Mouse (Mus musculus) midbrain, embryonic 11.5 days (tissue): Measurements from ENCODE around the gene Celf2. TPM values are rescaled to one million over a fixed set of nuclear protein-coding genes. Genes with fewer than 3 reads are reported as not detected.

Experiments
- ATAC-seq: fragments of 200-750 bp; cut with Nextera tagmentation; 2 replicates; pipeline ENCODE4 v1.8.0; 2017; ENCODE audit warnings: moderate TSS enrichment, moderate library complexity; ENCODE audit not compliant: low FRiP score
- DNase-seq: peaks from one replicate; pipeline ENCODE4 v3.0.0; 2015; ENCODE audit warnings: low spot score; ENCODE audit errors: missing footprints
- H3K27ac ChIP-seq: fragments of 300-500 bp; sonication (generic); 2 replicates; pipeline ENCODE4 v1.5.1; 2014; ENCODE audit warnings: low read depth, low read length
- H3K27me3 ChIP-seq: fragments of 300-500 bp; sonication (generic); 2 replicates; pipeline ENCODE4 v1.6.1; 2014; ENCODE audit warnings: mild to moderate bottlenecking, low read length, moderate library complexity, mixed read lengths; ENCODE audit not compliant: control insufficient read depth, insufficient read depth
- H3K36me3 ChIP-seq: fragments of 300-500 bp; sonication (generic); 2 replicates; pipeline ENCODE4 v1.6.1; 2014; ENCODE audit warnings: mild to moderate bottlenecking, low read length, moderate library complexity, mixed read lengths; ENCODE audit not compliant: control insufficient read depth, insufficient read depth
- H3K4me1 ChIP-seq: fragments of 300-500 bp; sonication (generic); 2 replicates; pipeline ENCODE4 v1.6.1; 2014; ENCODE audit warnings: low read length; ENCODE audit not compliant: control insufficient read depth, insufficient read depth
- H3K4me2 ChIP-seq: fragments of 300-500 bp; sonication (generic); 2 replicates; pipeline ENCODE4 v1.6.1; 2014; ENCODE audit warnings: mild to moderate bottlenecking, moderate library complexity
- H3K4me3 ChIP-seq: fragments of 300-500 bp; sonication (generic); 2 replicates; pipeline ENCODE4 v1.5.1; 2014; ENCODE audit warnings: low read depth, low read length
- H3K9ac ChIP-seq: fragments of 300-500 bp; sonication (generic); 2 replicates; pipeline ENCODE4 v1.6.1; 2014; ENCODE audit warnings: low read length
- H3K9me3 ChIP-seq: fragments of 300-500 bp; sonication (generic); 2 replicates; pipeline ENCODE4 v1.6.1; 2016; ENCODE audit warnings: low read length; ENCODE audit not compliant: control insufficient read depth
- WGBS: fragments of 180-500 bp; shearing (Covaris S2); extraction: QIAGEN DNeasy Blood & Tissue Kit; methylation state at CpG from one replicate; pipeline ENCODE4 v1.1.7; 2014; 5-methylcytosine and 5-hydroxymethylcytosine counted together
- polyA plus RNA-seq: library from polyadenylated mRNA; unstranded; fragments of >200 nt; fragmentation: Nextera tagmentation; extraction: Ambion mirVana; gene quantifications from 2 replicates; pipeline ENCODE4 v1.2.1, GENCODE M21; 2014

The Celf2 gene
- polyA plus RNA-seq, 1 experiment from 2014 or later: 92.7 TPM

- DNase-seq: no peak
- Histone ChIP-seq H3K36me3 (no peaks in the 10 kb centered on the region), H3K27me3 (no peaks in the 10 kb centered on the region), H3K4me1 (no peaks in the 10 kb centered on the region), H3K27ac (no peak overlapping the region), H3K4me3 (no peak overlapping the region), H3K9me3 (no peaks in the 10 kb centered on the region), H3K4me2 (no peak overlapping the region), H3K9ac (no peak overlapping the region)
- ATAC-seq: no peak
- WGBS: 89% methylated on average over 7 of the region's 7 CpGs
Measured at GRCm38 (mm10) chr2:6710687-6711430, 798.5 kb downstream of the Celf2 start.

GRCm38 (mm10) chr2:6707959-6708519 is 801.3 kb downstream of the Celf2 start:
- DNase-seq: no peak
- Histone ChIP-seq H3K9ac (no peak overlapping the region), H3K36me3 (no peaks in the 10 kb centered on the region), H3K4me1 (no peaks in the 10 kb centered on the region), H3K9me3 (no peaks in the 10 kb centered on the region), H3K27ac (no peak overlapping the region), H3K4me2 (no peak overlapping the region), H3K27me3 (no peaks in the 10 kb centered on the region), H3K4me3 (no peak overlapping the region)
- ATAC-seq: peak; percentile 30; the same call in 1 of the 2 replicates
- 46% methylated on average over 5 of the region's 5 CpGs for WGBS

- WGBS: 47% methylated on average over 2 of the region's 2 CpGs
- H3K36me3 ChIP-seq: no peaks in the 10 kb centered on the region
- DNase-seq: no peak
- ATAC-seq: no peak
- H3K27me3 ChIP-seq: no peaks in the 10 kb centered on the region
- H3K9ac ChIP-seq: no peak overlapping the region
- H3K4me3 ChIP-seq: no peak overlapping the region
- no peaks in the 10 kb centered on the region for H3K9me3 ChIP-seq
- H3K4me1 ChIP-seq: no peaks in the 10 kb centered on the region
- no peak overlapping the region for H3K27ac ChIP-seq
- no peak overlapping the region for H3K4me2 ChIP-seq
Measured at GRCm38 (mm10) chr2:6707276-6707675, 802.1 kb downstream of the Celf2 start.

DNA sequence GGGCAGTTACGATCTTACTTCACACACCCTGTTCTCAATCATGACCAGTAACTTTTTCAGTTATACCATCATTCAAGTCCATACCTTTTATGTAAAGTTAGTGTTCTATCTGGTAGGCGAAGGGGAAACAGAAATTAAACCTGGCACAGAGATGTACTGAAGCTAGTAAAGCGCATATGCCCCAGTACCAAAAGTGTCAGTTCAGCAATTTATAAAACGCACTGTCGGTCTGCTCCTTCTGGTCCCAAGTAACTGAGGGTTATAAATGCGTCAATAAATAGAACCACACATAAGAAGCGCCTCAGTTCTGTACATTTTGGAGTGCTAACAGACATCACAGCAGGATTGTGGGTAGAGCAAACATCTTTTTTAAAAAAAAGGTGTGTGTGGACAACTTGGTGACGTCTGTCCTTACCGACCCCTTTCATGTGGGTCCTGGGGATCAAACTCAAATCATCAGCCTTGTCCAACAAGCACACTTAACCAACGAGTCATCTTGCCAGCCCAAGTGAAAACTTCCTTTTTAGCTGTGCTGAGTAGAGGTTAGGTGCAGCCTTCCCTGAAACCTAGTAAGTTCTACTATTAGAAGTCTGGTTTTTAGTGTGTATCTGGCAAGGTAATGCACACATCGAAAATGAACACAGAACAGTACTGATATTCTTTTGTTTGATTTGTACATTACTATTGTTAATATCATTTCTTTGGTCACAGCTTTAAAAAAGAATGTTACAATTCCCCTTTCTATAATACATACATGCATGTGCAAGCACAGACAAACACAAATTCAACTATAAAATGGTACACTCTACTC is 803.2 kb downstream of the Celf2 start:
- no peak overlapping the region for H3K27ac ChIP-seq
- H3K4me3 ChIP-seq: no peak overlapping the region
- no peak overlapping the region for H3K9ac ChIP-seq
- H3K4me1 ChIP-seq: no peaks in the 10 kb centered on the region
- no peak overlapping the region for H3K4me2 ChIP-seq
- DNase-seq: no peak
- no peaks in the 10 kb centered on the region for H3K9me3 ChIP-seq
- ATAC-seq: no peak
- H3K36me3 ChIP-seq: no peaks in the 10 kb centered on the region
- WGBS: 89% methylated on average over 11 of the region's 11 CpGs
- no peaks in the 10 kb centered on the region for H3K27me3 ChIP-seq

DNA sequence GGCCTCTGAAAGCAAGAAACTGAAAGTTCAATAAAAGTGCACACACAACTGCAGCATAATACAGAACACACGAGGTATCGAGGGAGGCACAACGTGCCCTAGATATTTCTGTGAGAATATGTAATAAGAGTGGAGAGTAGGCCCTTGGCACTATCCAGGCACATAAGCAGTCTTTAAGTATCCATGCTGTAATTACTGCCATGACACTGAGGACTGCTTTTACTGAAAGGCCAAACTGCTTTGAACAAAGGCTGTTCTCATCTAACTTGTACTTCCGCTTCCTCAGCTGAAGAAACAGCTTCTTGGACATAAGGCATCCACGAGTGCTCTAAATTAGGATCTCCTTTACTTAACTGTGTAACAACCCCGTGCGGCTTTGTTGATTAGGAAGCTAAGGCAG is 803.9 kb downstream of the Celf2 start:
- Histone ChIP-seq H3K27me3 (no peaks in the 10 kb centered on the region), H3K27ac (no peak overlapping the region), H3K4me1 (no peaks in the 10 kb centered on the region), H3K9me3 (no peaks in the 10 kb centered on the region), H3K36me3 (no peaks in the 10 kb centered on the region), H3K4me3 (no peak overlapping the region), H3K4me2 (no peak overlapping the region), H3K9ac (no peak overlapping the region)
- ATAC-seq: no peak
- DNase-seq: no peak
- 92% methylated on average over 7 of the region's 7 CpGs for WGBS

DNA sequence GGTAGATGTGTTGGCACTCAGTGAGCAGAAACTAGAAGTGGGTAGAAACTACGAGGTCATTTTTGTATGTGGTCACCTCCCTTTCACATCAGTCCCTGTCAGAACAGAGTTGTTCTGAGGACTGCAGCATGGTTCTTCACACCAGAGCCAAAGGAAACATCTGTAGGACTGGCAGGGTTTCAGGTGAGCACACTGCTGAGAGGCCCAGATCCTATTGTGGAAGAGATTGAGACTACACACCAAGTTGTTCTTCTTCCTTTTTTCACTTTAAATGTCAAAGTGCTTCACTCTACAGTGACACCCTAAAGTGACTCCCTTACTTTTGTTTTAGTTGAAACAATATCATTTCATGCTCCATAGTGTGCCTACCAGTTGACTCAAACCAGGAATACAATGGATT is 804.6 kb downstream of the Celf2 start:
- H3K9me3 ChIP-seq: no peaks in the 10 kb centered on the region
- 94% methylated on average over 1 of the region's 1 CpGs for WGBS
- no peaks in the 10 kb centered on the region for H3K27me3 ChIP-seq
- DNase-seq (no peak), ATAC-seq (no peak)
- H3K36me3 ChIP-seq: no peaks in the 10 kb centered on the region
- H3K4me1 ChIP-seq: no peaks in the 10 kb centered on the region
- H3K4me2 ChIP-seq: no peak overlapping the region
- H3K4me3 ChIP-seq: no peak overlapping the region
- no peak overlapping the region for H3K9ac ChIP-seq
- H3K27ac ChIP-seq: no peak overlapping the region

GRCm38 (mm10) chr2:6704342-6704741 is 805.0 kb downstream of the Celf2 start:
- WGBS: 95% methylated on average over 7 of the region's 7 CpGs
- no peak overlapping the region for H3K4me3 ChIP-seq
- H3K27ac ChIP-seq: no peak overlapping the region
- H3K9me3 ChIP-seq: no peaks in the 10 kb centered on the region
- no peak overlapping the region for H3K4me2 ChIP-seq
- ATAC-seq (no peak), DNase-seq (no peak)
- no peaks in the 10 kb centered on the region for H3K27me3 ChIP-seq
- H3K9ac ChIP-seq: no peak overlapping the region
- H3K4me1 ChIP-seq: no peaks in the 10 kb centered on the region
- H3K36me3 ChIP-seq: no peaks in the 10 kb centered on the region

GRCm38 (mm10) chr2:6696326-6696725 is 813.0 kb downstream of the Celf2 start:
- DNase-seq: no peak
- Histone ChIP-seq H3K4me1 (no peaks in the 10 kb centered on the region), H3K36me3 (no peaks in the 10 kb centered on the region), H3K9ac (no peak overlapping the region), H3K27ac (no peak overlapping the region), H3K27me3 (no peaks in the 10 kb centered on the region), H3K4me2 (no peak overlapping the region), H3K9me3 (no peaks in the 10 kb centered on the region), H3K4me3 (no peak overlapping the region)
- 88% methylated on average over 1 of the region's 1 CpGs for WGBS
- ATAC-seq: no peak

GRCm38 (mm10) chr2:6695353-6695951 is 813.9 kb downstream of the Celf2 start:
- no peak overlapping the region for H3K27ac ChIP-seq
- H3K4me1 ChIP-seq: no peaks in the 10 kb centered on the region
- H3K9me3 ChIP-seq: no peaks in the 10 kb centered on the region
- no peak for DNase-seq
- no peak for ATAC-seq
- no peak overlapping the region for H3K9ac ChIP-seq
- no peak overlapping the region for H3K4me2 ChIP-seq
- H3K36me3 ChIP-seq: no peaks in the 10 kb centered on the region
- no peaks in the 10 kb centered on the region for H3K27me3 ChIP-seq
- H3K4me3 ChIP-seq: no peak overlapping the region
- WGBS: 85% methylated on average over 4 of the region's 4 CpGs
